Mouse (Mus musculus): ENCODE measurements at regions not wholly inside any gene's neighbourhood (a gene's known extent, or its start where the extent isn't known, plus 50 kb on each side); places are given as distances from the start of the nearest gene placed in this dataset.
"Not testable (repeated sequence)": the region's sequence is repeated elsewhere in the genome, so short reads cannot be mapped to it uniquely, and the experiment has no call there.

GRCm38 (mm10) chr14:13055198-13055597 lies 229.4 kb upstream of the Synpr start:
- Histone ChIP-seq H3K9me3 (no peaks in the 10 kb centered on the region), H3K27ac (replicated peaks) (no peak overlapping the region), H3K4me3 (no peak overlapping the region), H3K9ac (no peak overlapping the region), H3K4me2 (no peak overlapping the region), H3K27me3 (no peaks in the 10 kb centered on the region), H3K4me1 (replicated peaks) (no peaks in the 10 kb centered on the region), H3K36me3 (no peaks in the 10 kb centered on the region)
- WGBS = 49% methylated on average over 2 of the region's 2 CpGs
- no peak for ATAC-seq (ENCODE audit: low read depth)

GRCm38 (mm10) chr14:13042536-13042935 lies 219.7 kb upstream of the Cadps start:
- H3K36me3 ChIP-seq; H3K4me2 ChIP-seq; H3K9ac ChIP-seq; H3K4me1 ChIP-seq (replicated peaks); H3K4me3 ChIP-seq; H3K27ac ChIP-seq (replicated peaks); H3K27me3 ChIP-seq; H3K9me3 ChIP-seq; ATAC-seq (ENCODE audit: low read depth): not testable (repeated sequence)
- 45% methylated on average over 3 of the region's 3 CpGs for WGBS

- no peaks in the 10 kb centered on the region for H3K27me3 ChIP-seq
- H3K27ac ChIP-seq (replicated peaks) = no peak overlapping the region
- no peak overlapping the region for H3K4me2 ChIP-seq
- 90% methylated on average over 1 of the region's 1 CpGs for whole genome bisulfite sequencing
- no peak overlapping the region for H3K4me3 ChIP-seq
- no peak for ATAC-seq (ENCODE audit: low read depth)
- H3K4me1 ChIP-seq (replicated peaks) = no peaks in the 10 kb centered on the region
- no peaks in the 10 kb centered on the region for H3K9me3 ChIP-seq
- no peak overlapping the region for H3K9ac ChIP-seq
- no peaks in the 10 kb centered on the region for H3K36me3 ChIP-seq
These were observed 218.9 kb upstream of the Cadps start for GRCm38 (mm10) chr14:13041741-13042140.

- no peaks in the 10 kb centered on the region for H3K4me1 ChIP-seq (replicated peaks)
- 83% methylated on average over 2 of the region's 2 CpGs for WGBS
- H3K27ac ChIP-seq (replicated peaks) = no peak overlapping the region
- no peaks in the 10 kb centered on the region for H3K36me3 ChIP-seq
- no peaks in the 10 kb centered on the region for H3K27me3 ChIP-seq
- ATAC-seq (ENCODE audit: low read depth) = no peak
- no peaks in the 10 kb centered on the region for H3K9me3 ChIP-seq
- H3K9ac ChIP-seq = no peak overlapping the region
- no peak overlapping the region for H3K4me2 ChIP-seq
- no peak overlapping the region for H3K4me3 ChIP-seq
These were observed 217.3 kb upstream of the Cadps start for GRCm38 (mm10) chr14:13040176-13040575.

GRCm38 (mm10) chr14:13037426-13037825 lies 214.5 kb upstream of the Cadps start:
- Histone ChIP-seq H3K27me3 (no peaks in the 10 kb centered on the region), H3K4me2 (no peak overlapping the region), H3K27ac (replicated peaks) (no peak overlapping the region), H3K4me1 (replicated peaks) (no peaks in the 10 kb centered on the region), H3K9ac (no peak overlapping the region), H3K36me3 (no peaks in the 10 kb centered on the region), H3K9me3 (no peaks in the 10 kb centered on the region), H3K4me3 (no peak overlapping the region)
- WGBS = 91% methylated on average over 2 of the region's 2 CpGs
- ATAC-seq (ENCODE audit: low read depth) = no peak

- Histone ChIP-seq H3K27me3 (no peaks in the 10 kb centered on the region), H3K4me1 (replicated peaks) (no peaks in the 10 kb centered on the region), H3K36me3 (no peaks in the 10 kb centered on the region), H3K9ac (no peak overlapping the region), H3K4me2 (no peak overlapping the region), H3K4me3 (no peak overlapping the region), H3K27ac (replicated peaks) (no peak overlapping the region), H3K9me3 (no peaks in the 10 kb centered on the region)
- no peak for ATAC-seq (ENCODE audit: low read depth)
- WGBS = 87% methylated on average over 2 of the region's 2 CpGs
These were observed 206.9 kb upstream of the Cadps start for GRCm38 (mm10) chr14:13029794-13030193.

GRCm38 (mm10) chr14:13022744-13023143 lies 199.9 kb upstream of the Cadps start:
- H3K9ac ChIP-seq = no peak overlapping the region
- H3K27ac ChIP-seq (replicated peaks) = no peak overlapping the region
- H3K9me3 ChIP-seq = no peaks in the 10 kb centered on the region
- H3K36me3 ChIP-seq = no peaks in the 10 kb centered on the region
- no peak overlapping the region for H3K4me2 ChIP-seq
- H3K27me3 ChIP-seq = no peaks in the 10 kb centered on the region
- no peaks in the 10 kb centered on the region for H3K4me1 ChIP-seq (replicated peaks)
- ATAC-seq (ENCODE audit: low read depth) = no peak
- H3K4me3 ChIP-seq = no peak overlapping the region

GRCm38 (mm10) chr14:13011099-13011498 lies 188.2 kb upstream of the Cadps start:
- WGBS = 77% methylated on average over 3 of the region's 3 CpGs
- no peak for ATAC-seq (ENCODE audit: low read depth)
- no peak overlapping the region for H3K27ac ChIP-seq (replicated peaks)

GRCm38 (mm10) chr14:13000997-13001699 lies 178.3 kb upstream of the Cadps start:
- no peak for ATAC-seq (ENCODE audit: low read depth)
- Histone ChIP-seq H3K9ac (no peak overlapping the region), H3K36me3 (no peaks in the 10 kb centered on the region), H3K4me3 (no peak overlapping the region), H3K27me3 (no peaks in the 10 kb centered on the region), H3K4me2 (no peak overlapping the region), H3K4me1 (replicated peaks) (no peaks in the 10 kb centered on the region), H3K9me3 (no peaks in the 10 kb centered on the region), H3K27ac (replicated peaks) (no peak overlapping the region)
- WGBS = 67% methylated on average over 1 of the region's 1 CpGs

More at GRCm38 (mm10) chr14:13011099-13011498, 188.2 kb upstream of the Cadps start:
- no peaks in the 10 kb centered on the region for H3K27me3 ChIP-seq
- no peak overlapping the region for H3K4me2 ChIP-seq
- no peak overlapping the region for H3K4me3 ChIP-seq
- no peaks in the 10 kb centered on the region for H3K36me3 ChIP-seq
- no peak overlapping the region for H3K9ac ChIP-seq
- H3K4me1 ChIP-seq (replicated peaks) = no peaks in the 10 kb centered on the region
- H3K9me3 ChIP-seq = no peaks in the 10 kb centered on the region

GRCm38 (mm10) chr14:12979416-12979815 lies 156.5 kb upstream of the Cadps start:
- Histone ChIP-seq H3K27ac (replicated peaks) (no peak overlapping the region), H3K27me3 (no peaks in the 10 kb centered on the region), H3K4me2 (no peak overlapping the region), H3K4me3 (no peak overlapping the region), H3K9ac (no peak overlapping the region), H3K4me1 (replicated peaks) (no peaks in the 10 kb centered on the region), H3K36me3 (no peaks in the 10 kb centered on the region), H3K9me3 (no peaks in the 10 kb centered on the region)
- ATAC-seq (ENCODE audit: low read depth) = no peak

GRCm38 (mm10) chr14:12966441-12966840 lies 143.6 kb upstream of the Cadps start:
- WGBS = 20% methylated on average over 1 of the region's 1 CpGs
- Histone ChIP-seq H3K27me3 (no peaks in the 10 kb centered on the region), H3K4me1 (replicated peaks) (no peaks in the 10 kb centered on the region), H3K9ac (no peak overlapping the region), H3K9me3 (no peaks in the 10 kb centered on the region), H3K27ac (replicated peaks) (no peak overlapping the region), H3K4me3 (no peak overlapping the region), H3K4me2 (no peak overlapping the region), H3K36me3 (no peaks in the 10 kb centered on the region)
- no peak for ATAC-seq (ENCODE audit: low read depth)

- 76% methylated on average over 2 of the region's 2 CpGs for WGBS
- not testable (repeated sequence) for H3K9ac ChIP-seq; H3K36me3 ChIP-seq; H3K4me2 ChIP-seq; H3K9me3 ChIP-seq; ATAC-seq (ENCODE audit: low read depth); H3K4me1 ChIP-seq (replicated peaks); H3K4me3 ChIP-seq; H3K27ac ChIP-seq (replicated peaks); H3K27me3 ChIP-seq
These were observed 135.0 kb upstream of the Cadps start for GRCm38 (mm10) chr14:12957896-12958295.

- WGBS = 79% methylated on average over 1 of the region's 1 CpGs
- H3K9ac ChIP-seq = no peak overlapping the region
- no peaks in the 10 kb centered on the region for H3K27me3 ChIP-seq
- H3K4me1 ChIP-seq (replicated peaks) = no peaks in the 10 kb centered on the region
- ATAC-seq (ENCODE audit: low read depth) = no peak
- no peak overlapping the region for H3K27ac ChIP-seq (replicated peaks)
- no peaks in the 10 kb centered on the region for H3K36me3 ChIP-seq
- no peak overlapping the region for H3K4me3 ChIP-seq
- no peaks in the 10 kb centered on the region for H3K9me3 ChIP-seq
- H3K4me2 ChIP-seq = no peak overlapping the region
These were observed 128.0 kb upstream of the Cadps start for GRCm38 (mm10) chr14:12950922-12951321.
